Mouse (Mus musculus) lung, adult 2 months (tissue): ENCODE measurements around the gene Card10.

Experiments used
- CTCF ChIP-seq: fragments of 200-500 bp; IDR thresholded peaks from 2 replicates; pipeline ENCODE4 v1.5.1; 2011; ENCODE audit warnings: mild to moderate bottlenecking, low read length, control low read depth; ENCODE audit not compliant: insufficient read depth
- POLR2A ChIP-seq: fragments of 200-500 bp; IDR thresholded peaks from 2 replicates; pipeline ENCODE4 v1.6.1; 2011; ENCODE audit warnings: low read depth, mild to moderate bottlenecking, control low read depth, low read length, borderline replicate concordance; ENCODE audit errors: extremely low read depth

- TF ChIP-seq CTCF (no peak), POLR2A (no peak)
These were observed 6.9 kb upstream of the Card10 start for GRCm38 (mm10) chr15:78809739-78810138.
